Mouse (Mus musculus): Measurements from ENCODE around the gene Oas1g. TPM values are rescaled to one million over a fixed set of nuclear protein-coding genes. Genes with fewer than 3 reads are reported as not detected.
"Not testable (repeated sequence)": the region's sequence is repeated elsewhere in the genome, so short reads cannot be mapped to it uniquely, and the experiment has no call there.

Gene Oas1g
- polyA plus RNA-seq, 1 experiment, result 1.4 TPM

- WGBS, result 86% methylated on average over 5 of the region's 5 CpGs
- TF ChIP-seq POLR2A (IDR thresholded peaks at IDR 0.05; ENCODE audit: borderline replicate concordance, extremely low read depth, low read depth, low read length) (no peak), CTCF (IDR thresholded peaks at IDR 0.05; ENCODE audit: insufficient read depth, low read length) (no peak)
- Histone ChIP-seq H3K4me3 (replicated peaks; ENCODE audit: extremely low read depth, low read depth, low read length) (no peak overlapping the region), H3K4me1 (ENCODE audit: control insufficient read depth, insufficient read depth, low read length) (peaks cover 3% of the 10 kb centered on the region; the same call in 1 of the 2 replicates)
- DNase-seq, result no peak
Measured at GRCm38 (mm10) chr5:120902056-120902455, 14.6 kb upstream of the Oas1g start.

GRCm38 (mm10) chr5:120900666-120901065 is 13.3 kb upstream of the Oas1g start:
- no peak for DNase-seq
- H3K4me1 ChIP-seq (ENCODE audit: control insufficient read depth, insufficient read depth, low read length), result no peaks in the 10 kb centered on the region
- 50% methylated on average over 1 of the region's 1 CpGs for WGBS

GRCm38 (mm10) chr5:120898726-120899125 is 11.3 kb upstream of the Oas1g start:
- no peaks in the 10 kb centered on the region for H3K4me1 ChIP-seq (ENCODE audit: control insufficient read depth, insufficient read depth, low read length)
- no peak for DNase-seq
- TF ChIP-seq POLR2A (IDR thresholded peaks at IDR 0.05; ENCODE audit: borderline replicate concordance, extremely low read depth, low read depth, low read length) (no peak), CTCF (IDR thresholded peaks at IDR 0.05; ENCODE audit: insufficient read depth, low read length) (no peak)
- no peak overlapping the region for H3K4me3 ChIP-seq (replicated peaks; ENCODE audit: extremely low read depth, low read depth, low read length)

More at GRCm38 (mm10) chr5:120900666-120901065, 13.3 kb upstream of the Oas1g start:
- no peak overlapping the region for H3K4me3 ChIP-seq (replicated peaks; ENCODE audit: extremely low read depth, low read depth, low read length)
- TF ChIP-seq POLR2A (IDR thresholded peaks at IDR 0.05; ENCODE audit: borderline replicate concordance, extremely low read depth, low read depth, low read length), result no peak
- TF ChIP-seq CTCF (IDR thresholded peaks at IDR 0.05; ENCODE audit: insufficient read depth, low read length), result no peak

- TF ChIP-seq CTCF (IDR thresholded peaks at IDR 0.05; ENCODE audit: insufficient read depth, low read length), result no peak
- TF ChIP-seq POLR2A (IDR thresholded peaks at IDR 0.05; ENCODE audit: borderline replicate concordance, extremely low read depth, low read depth, low read length), result no peak
- Histone ChIP-seq H3K4me1 (ENCODE audit: control insufficient read depth, insufficient read depth, low read length) (no peaks in the 10 kb centered on the region), H3K4me3 (replicated peaks; ENCODE audit: extremely low read depth, low read depth, low read length) (no peak overlapping the region)
- WGBS, result 89% methylated on average over 6 of the region's 6 CpGs
- DNase-seq, result no peak
Measured at GRCm38 (mm10) chr5:120898307-120898706, 10.9 kb upstream of the Oas1g start.

- no peak for DNase-seq
Measured at GRCm38 (mm10) chr5:120895231-120895900, 8.0 kb upstream of the Oas1g start.

GRCm38 (mm10) chr5:120894692-120895091 is 7.3 kb upstream of the Oas1g start:
- WGBS, result 57% methylated on average over 2 of the region's 2 CpGs
- not testable (repeated sequence) for DNase-seq; H3K4me1 ChIP-seq (ENCODE audit: control insufficient read depth, insufficient read depth, low read length); H3K4me3 ChIP-seq (replicated peaks; ENCODE audit: extremely low read depth, low read depth, low read length)

More at GRCm38 (mm10) chr5:120895231-120895900, 8.0 kb upstream of the Oas1g start:
- Histone ChIP-seq H3K4me1 (ENCODE audit: control insufficient read depth, insufficient read depth, low read length) (no peaks in the 10 kb centered on the region), H3K4me3 (replicated peaks; ENCODE audit: extremely low read depth, low read depth, low read length) (no peak overlapping the region)
- 84% methylated on average over 11 of the region's 11 CpGs for WGBS
- TF ChIP-seq POLR2A (IDR thresholded peaks at IDR 0.05; ENCODE audit: borderline replicate concordance, extremely low read depth, low read depth, low read length) (no peak), CTCF (IDR thresholded peaks at IDR 0.05; ENCODE audit: insufficient read depth, low read length) (no peak)

- not testable (repeated sequence) for H3K4me3 ChIP-seq (replicated peaks; ENCODE audit: extremely low read depth, low read depth, low read length); DNase-seq; H3K4me1 ChIP-seq (ENCODE audit: control insufficient read depth, insufficient read depth, low read length)
- 81% methylated on average over 4 of the region's 4 CpGs for WGBS
Measured at GRCm38 (mm10) chr5:120893866-120894265, 6.5 kb upstream of the Oas1g start.

- no peaks in the 10 kb centered on the region for H3K4me1 ChIP-seq (ENCODE audit: control insufficient read depth, insufficient read depth, low read length)
- no peak overlapping the region for H3K4me3 ChIP-seq (replicated peaks; ENCODE audit: extremely low read depth, low read depth, low read length)
- DNase-seq, result no peak
- WGBS, result 54% methylated on average over 2 of the region's 2 CpGs
- TF ChIP-seq POLR2A (IDR thresholded peaks at IDR 0.05; ENCODE audit: borderline replicate concordance, extremely low read depth, low read depth, low read length), result no peak
- no peak for TF ChIP-seq CTCF (IDR thresholded peaks at IDR 0.05; ENCODE audit: insufficient read depth, low read length)
Measured at GRCm38 (mm10) chr5:120892243-120892660, 4.8 kb upstream of the Oas1g start.

- 70% methylated on average over 2 of the region's 2 CpGs for WGBS
- H3K4me3 ChIP-seq (replicated peaks; ENCODE audit: extremely low read depth, low read depth, low read length); DNase-seq; H3K4me1 ChIP-seq (ENCODE audit: control insufficient read depth, insufficient read depth, low read length): not testable (repeated sequence)
Measured at GRCm38 (mm10) chr5:120891566-120892242, 4.3 kb upstream of the Oas1g start.

GRCm38 (mm10) chr5:120890991-120891390 is 3.6 kb upstream of the Oas1g start:
- WGBS, result 35% methylated on average over 3 of the region's 3 CpGs
- TF ChIP-seq POLR2A (IDR thresholded peaks at IDR 0.05; ENCODE audit: borderline replicate concordance, extremely low read depth, low read depth, low read length) (no peak), CTCF (IDR thresholded peaks at IDR 0.05; ENCODE audit: insufficient read depth, low read length) (no peak)
- Histone ChIP-seq H3K4me3 (replicated peaks; ENCODE audit: extremely low read depth, low read depth, low read length) (no peak overlapping the region), H3K4me1 (ENCODE audit: control insufficient read depth, insufficient read depth, low read length) (no peaks in the 10 kb centered on the region)
- no peak for DNase-seq

Measured in lung, adult 2 months (tissue).